Mouse (Mus musculus): Measurements from ENCODE around the gene Plce1. TPM values are rescaled to one million over a fixed set of nuclear protein-coding genes. Genes with fewer than 3 reads are reported as not detected.

The Plce1 gene
- polyA plus RNA-seq, 1 experiment: 7.3 TPM

GRCm38 (mm10) chr19:38687326-38687725, 206.4 kb downstream of the Plce1 start:
- Histone ChIP-seq H3K4me3 (ENCODE audit: insufficient read depth, low read depth, low read length) (no peak overlapping the region), H3K27ac (replicated peaks; ENCODE audit: low read depth, low read length) (no peak overlapping the region; the same call in 1 of the 2 replicates), H3K4me1 (ENCODE audit: control insufficient read depth, insufficient read depth, insufficient read length, low read length) (no peaks in the 10 kb centered on the region)

- Histone ChIP-seq H3K27ac (replicated peaks; ENCODE audit: low read depth, low read length) (no peak overlapping the region), H3K4me3 (ENCODE audit: insufficient read depth, low read depth, low read length) (no peak overlapping the region)
Measured at GRCm38 (mm10) chr19:38688741-38689507, 208.0 kb downstream of the Plce1 start.

DNA sequence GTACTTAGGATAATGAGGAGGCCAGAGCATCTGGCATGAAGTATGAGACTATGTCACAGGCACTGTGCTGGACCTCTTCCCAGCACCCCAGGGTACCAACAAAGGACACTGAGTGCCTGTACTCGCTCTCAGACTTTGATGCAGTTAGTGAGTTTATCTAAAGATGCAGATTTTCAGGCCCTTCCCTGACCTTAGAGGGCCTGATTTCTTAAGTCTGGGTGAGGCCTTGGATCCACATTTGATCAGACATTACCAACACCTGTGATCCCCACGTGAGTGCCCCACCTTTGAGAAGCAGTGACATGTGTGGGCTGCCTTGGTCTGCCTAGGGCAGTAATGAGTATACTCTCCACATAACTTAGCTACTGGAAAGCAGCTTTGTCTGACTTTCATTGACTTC, 209.4 kb downstream of the Plce1 start:
- Histone ChIP-seq H3K4me3 (ENCODE audit: insufficient read depth, low read depth, low read length) (no peak overlapping the region), H3K27ac (replicated peaks; ENCODE audit: low read depth, low read length) (no peak overlapping the region), H3K4me1 (ENCODE audit: control insufficient read depth, insufficient read depth, insufficient read length, low read length) (no peaks in the 10 kb centered on the region)

More at GRCm38 (mm10) chr19:38688741-38689507, 208.0 kb downstream of the Plce1 start:
- H3K4me1 ChIP-seq (ENCODE audit: control insufficient read depth, insufficient read depth, insufficient read length, low read length): no peaks in the 10 kb centered on the region

GRCm38 (mm10) chr19:38691533-38691932, 210.6 kb downstream of the Plce1 start:
- Histone ChIP-seq H3K4me1 (ENCODE audit: control insufficient read depth, insufficient read depth, insufficient read length, low read length) (no peaks in the 10 kb centered on the region), H3K4me3 (ENCODE audit: insufficient read depth, low read depth, low read length) (no peak overlapping the region), H3K27ac (replicated peaks; ENCODE audit: low read depth, low read length) (no peak overlapping the region)

- no peak overlapping the region for H3K27ac ChIP-seq (replicated peaks; ENCODE audit: low read depth, low read length)
- H3K4me1 ChIP-seq (ENCODE audit: control insufficient read depth, insufficient read depth, insufficient read length, low read length): no peaks in the 10 kb centered on the region
- no peak overlapping the region for H3K4me3 ChIP-seq (ENCODE audit: insufficient read depth, low read depth, low read length)
Measured at GRCm38 (mm10) chr19:38693331-38693730, 212.4 kb downstream of the Plce1 start.

- Histone ChIP-seq H3K4me3 (ENCODE audit: insufficient read depth, low read depth, low read length) (no peak overlapping the region), H3K4me1 (ENCODE audit: control insufficient read depth, insufficient read depth, insufficient read length, low read length) (no peaks in the 10 kb centered on the region), H3K27ac (replicated peaks; ENCODE audit: low read depth, low read length) (no peak overlapping the region)
Measured at GRCm38 (mm10) chr19:38693769-38694168, 212.9 kb downstream of the Plce1 start.

- no peaks in the 10 kb centered on the region for H3K4me1 ChIP-seq (ENCODE audit: control insufficient read depth, insufficient read depth, insufficient read length, low read length)
Measured at GRCm38 (mm10) chr19:38701776-38702175, 220.9 kb downstream of the Plce1 start.

GRCm38 (mm10) chr19:38704742-38705141, 223.8 kb downstream of the Plce1 start:
- Histone ChIP-seq H3K4me3 (ENCODE audit: insufficient read depth, low read depth, low read length) (no peak overlapping the region), H3K4me1 (ENCODE audit: control insufficient read depth, insufficient read depth, insufficient read length, low read length) (no peaks in the 10 kb centered on the region)

More at GRCm38 (mm10) chr19:38701776-38702175, 220.9 kb downstream of the Plce1 start:
- no peak overlapping the region for H3K27ac ChIP-seq (replicated peaks; ENCODE audit: low read depth, low read length)
- no peak overlapping the region for H3K4me3 ChIP-seq (ENCODE audit: insufficient read depth, low read depth, low read length)

GRCm38 (mm10) chr19:38705244-38705643, 224.3 kb downstream of the Plce1 start:
- no peak overlapping the region for H3K4me3 ChIP-seq (ENCODE audit: insufficient read depth, low read depth, low read length)
- H3K4me1 ChIP-seq (ENCODE audit: control insufficient read depth, insufficient read depth, insufficient read length, low read length): no peaks in the 10 kb centered on the region
- no peak overlapping the region for H3K27ac ChIP-seq (replicated peaks; ENCODE audit: low read depth, low read length)

More at GRCm38 (mm10) chr19:38704742-38705141, 223.8 kb downstream of the Plce1 start:
- H3K27ac ChIP-seq (replicated peaks; ENCODE audit: low read depth, low read length): no peak overlapping the region

- no peak overlapping the region for H3K27ac ChIP-seq (replicated peaks; ENCODE audit: low read depth, low read length)
- H3K4me1 ChIP-seq (ENCODE audit: control insufficient read depth, insufficient read depth, insufficient read length, low read length): no peaks in the 10 kb centered on the region
- H3K4me3 ChIP-seq (ENCODE audit: insufficient read depth, low read depth, low read length): no peak overlapping the region
Measured at GRCm38 (mm10) chr19:38706449-38706848, 225.5 kb downstream of the Plce1 start.

DNA sequence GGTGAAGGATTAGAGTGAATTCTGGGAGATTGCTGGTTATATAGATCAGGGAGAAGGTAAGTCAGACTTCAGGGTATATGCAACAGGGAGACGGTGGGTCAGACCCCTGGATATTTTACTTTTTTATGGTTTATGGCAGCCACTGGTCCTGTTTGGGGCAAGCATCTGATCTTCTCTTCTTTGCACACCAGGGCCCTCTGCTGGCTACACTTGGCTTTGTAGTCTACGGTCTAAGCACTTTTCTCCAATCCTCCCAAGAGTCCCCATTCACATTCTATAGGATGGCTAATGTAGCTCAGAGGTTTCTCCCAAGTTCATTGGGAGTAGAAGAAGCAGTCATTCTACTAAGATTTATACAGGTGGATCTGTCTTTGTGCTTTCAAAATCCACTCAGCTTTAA, 228.5 kb downstream of the Plce1 start:
- H3K4me1 ChIP-seq (ENCODE audit: control insufficient read depth, insufficient read depth, insufficient read length, low read length): no peaks in the 10 kb centered on the region
- H3K4me3 ChIP-seq (ENCODE audit: insufficient read depth, low read depth, low read length): no peak overlapping the region
- no peak overlapping the region for H3K27ac ChIP-seq (replicated peaks; ENCODE audit: low read depth, low read length)

- Histone ChIP-seq H3K4me1 (ENCODE audit: control insufficient read depth, insufficient read depth, insufficient read length, low read length) (no peaks in the 10 kb centered on the region), H3K27ac (replicated peaks; ENCODE audit: low read depth, low read length) (no peak overlapping the region), H3K4me3 (ENCODE audit: insufficient read depth, low read depth, low read length) (no peak overlapping the region)
Measured at GRCm38 (mm10) chr19:38721808-38722207, 240.9 kb downstream of the Plce1 start.

DNA sequence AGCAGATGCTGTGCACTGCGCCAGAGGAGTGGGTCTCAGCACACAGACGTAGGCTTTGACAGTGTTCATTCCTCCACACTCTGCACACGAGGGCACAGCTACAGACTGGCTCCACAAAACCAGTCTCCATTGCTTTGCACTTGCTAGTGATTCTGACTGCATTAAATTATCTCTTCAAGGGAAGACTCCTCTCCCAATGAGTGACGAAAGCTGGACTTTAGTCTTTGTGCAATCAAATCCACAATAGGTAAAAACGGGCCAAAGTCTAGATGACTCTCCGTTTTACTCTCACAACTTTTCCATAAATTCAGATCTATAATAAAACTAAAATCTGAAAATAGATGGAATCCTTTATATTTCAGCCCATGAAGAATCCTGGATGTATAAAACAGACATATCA, 242.1 kb downstream of the Plce1 start:
- no peaks in the 10 kb centered on the region for H3K4me1 ChIP-seq (ENCODE audit: control insufficient read depth, insufficient read depth, insufficient read length, low read length)
- H3K27ac ChIP-seq (replicated peaks; ENCODE audit: low read depth, low read length): no peak overlapping the region
- no peak overlapping the region for H3K4me3 ChIP-seq (ENCODE audit: insufficient read depth, low read depth, low read length)

- no peak overlapping the region for H3K27ac ChIP-seq (replicated peaks; ENCODE audit: low read depth, low read length)
- no peaks in the 10 kb centered on the region for H3K4me1 ChIP-seq (ENCODE audit: control insufficient read depth, insufficient read depth, insufficient read length, low read length)
Measured at GRCm38 (mm10) chr19:38723969-38724368, 243.1 kb downstream of the Plce1 start.

GRCm38 (mm10) chr19:38728842-38729241, 247.9 kb downstream of the Plce1 start:
- Histone ChIP-seq H3K4me3 (ENCODE audit: insufficient read depth, low read depth, low read length) (no peak overlapping the region), H3K27ac (replicated peaks; ENCODE audit: low read depth, low read length) (no peak overlapping the region), H3K4me1 (ENCODE audit: control insufficient read depth, insufficient read depth, insufficient read length, low read length) (no peaks in the 10 kb centered on the region)

More at GRCm38 (mm10) chr19:38723969-38724368, 243.1 kb downstream of the Plce1 start:
- no peak overlapping the region for H3K4me3 ChIP-seq (ENCODE audit: insufficient read depth, low read depth, low read length)

DNA sequence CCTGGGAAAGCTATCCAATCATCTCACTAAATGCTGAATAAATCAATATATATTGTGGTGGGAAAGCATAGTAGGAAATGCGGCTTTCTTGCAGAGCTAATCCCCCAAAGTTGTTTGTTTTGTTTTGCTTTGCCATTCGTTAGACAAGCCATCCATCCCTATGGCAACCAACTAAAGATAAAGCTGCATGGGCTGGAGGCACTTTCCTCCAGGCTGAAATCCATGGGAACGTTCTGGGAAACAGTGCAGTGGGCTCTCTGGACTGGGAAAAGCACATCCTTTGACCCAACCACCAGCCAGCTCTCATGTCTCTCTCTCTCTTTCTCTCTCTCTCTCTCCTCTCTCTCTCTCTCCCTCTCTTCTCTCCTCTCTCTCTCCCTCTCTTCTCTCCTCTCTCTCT, 248.4 kb downstream of the Plce1 start:
- H3K4me3 ChIP-seq (ENCODE audit: insufficient read depth, low read depth, low read length): no peak overlapping the region
- no peaks in the 10 kb centered on the region for H3K4me1 ChIP-seq (ENCODE audit: control insufficient read depth, insufficient read depth, insufficient read length, low read length)
- H3K27ac ChIP-seq (replicated peaks; ENCODE audit: low read depth, low read length): no peak overlapping the region; the same call in 1 of the 2 replicates
